Mouse (Mus musculus) intestine, embryonic 14.5 days (tissue): ENCODE measurements around the gene Atp1b2. TPM values are rescaled to one million over a fixed set of nuclear protein-coding genes. Genes with fewer than 3 reads are reported as not detected.
A peak's percentile ranks its signal among the peaks of the same experiment; 100 is the strongest.
"Not testable (repeated sequence)": the region's sequence is repeated elsewhere in the genome, so short reads cannot be mapped to it uniquely, and the experiment has no call there.

ENCODE experiments used
- ATAC-seq: fragments of 200-750 bp; cut with Nextera tagmentation; replicated peaks from 2 replicates; pipeline ENCODE4 v1.8.0; 2017; ENCODE audit warnings: low read depth, moderate number of reproducible peaks, moderate TSS enrichment, moderate library complexity; ENCODE audit not compliant: low FRiP score, low TSS enrichment
- DNase-seq: peaks from one replicate; pipeline ENCODE4 v3.0.0-alpha.2; 2018; ENCODE audit warnings: low spot score
- H3K27ac ChIP-seq: fragments of 300-500 bp; sonication (generic); 2 replicates; pipeline ENCODE4 v1.5.1; 2014; ENCODE audit warnings: low read depth, mild to moderate bottlenecking, control low read depth
- H3K27me3 ChIP-seq: fragments of 300-500 bp; sonication (generic); replicated peaks from 2 replicates; pipeline ENCODE4 v1.6.1; 2014; ENCODE audit warnings: low read length, control low read depth; ENCODE audit not compliant: control insufficient read depth, insufficient read depth
- H3K36me3 ChIP-seq: fragments of 300-500 bp; sonication (generic); 2 replicates; pipeline ENCODE4 v1.6.1; 2014; ENCODE audit warnings: low read length, control low read depth; ENCODE audit not compliant: control insufficient read depth, insufficient read depth
- H3K4me1 ChIP-seq: fragments of 300-500 bp; sonication (generic); replicated peaks from 2 replicates; pipeline ENCODE4 v1.6.1; 2014; ENCODE audit warnings: low read length, control low read depth, mixed read lengths; ENCODE audit not compliant: control insufficient read depth, insufficient read depth
- H3K4me2 ChIP-seq: fragments of 300-500 bp; sonication (generic); 2 replicates; pipeline ENCODE4 v1.6.1; 2014; ENCODE audit warnings: low read length
- H3K4me3 ChIP-seq: fragments of 300-500 bp; sonication (generic); 2 replicates; pipeline ENCODE4 v1.5.1; 2014; ENCODE audit warnings: low read depth, low read length, control low read depth, mixed read lengths
- H3K9ac ChIP-seq: fragments of 300-500 bp; sonication (generic); 2 replicates; pipeline ENCODE4 v1.6.1; 2014; ENCODE audit warnings: mild to moderate bottlenecking, low read length
- H3K9me3 ChIP-seq: fragments of 300-500 bp; sonication (generic); 2 replicates; pipeline ENCODE4 v1.6.1; 2016; ENCODE audit warnings: low read length, control low read depth; ENCODE audit not compliant: control insufficient read depth
- WGBS: fragments of 180-500 bp; shearing (Covaris S2); extraction: QIAGEN DNeasy Blood & Tissue Kit; methylation state at CpG from one replicate; pipeline ENCODE4 v1.1.7; 2014; 5-methylcytosine and 5-hydroxymethylcytosine counted together
- polyA plus RNA-seq: library from polyadenylated mRNA; unstranded; fragments of >200 nt; fragmentation: Nextera tagmentation; extraction: Ambion mirVana; gene quantifications from 2 replicates; pipeline ENCODE4 v1.2.1, GENCODE M21; 2014

The Atp1b2 gene
- polyA plus RNA-seq, 1 experiment from 2014 or later: 7.3 TPM

- not testable (repeated sequence) for ATAC-seq, DNase-seq, H3K27ac ChIP-seq, H3K4me3 ChIP-seq, H3K27me3 ChIP-seq, H3K36me3 ChIP-seq, H3K9me3 ChIP-seq, H3K4me1 ChIP-seq, H3K9ac ChIP-seq
- H3K4me2 ChIP-seq: peak overlapping the region; percentile 37; the same call in 1 of the 2 replicates
- 55% methylated on average over 11 of the region's 11 CpGs for WGBS
Observed at GRCm38 (mm10) chr11:69614257-69614588, 8.5 kb upstream of the Atp1b2 start.

- Histone ChIP-seq H3K36me3 (no peaks in the 10 kb centered on the region), H3K4me3 (no peak overlapping the region), H3K27ac (no peak overlapping the region), H3K9me3 (no peaks in the 10 kb centered on the region), H3K27me3 (no peaks in the 10 kb centered on the region), H3K9ac (0 out of 2 replicates have a peak overlapping the region, but pooled peaks have one; percentile 16), H3K4me2 (peak overlapping the region; percentile 37), H3K4me1 (peaks cover 7% of the 10 kb centered on the region; the same call in 1 of the 2 replicates)
- ATAC-seq: peak; percentile 47; the same call in 1 of the 2 replicates
- peak; percentile 97 for DNase-seq
- 13% methylated on average over 19 of the region's 19 CpGs for WGBS
Observed at GRCm38 (mm10) chr11:69613553-69614256, 8.0 kb upstream of the Atp1b2 start.

- H3K27ac ChIP-seq: no peak overlapping the region
- H3K27me3 ChIP-seq: no peaks in the 10 kb centered on the region
- no peak for ATAC-seq
- H3K4me1 ChIP-seq: peaks cover 10% of the 10 kb centered on the region; the same call in 1 of the 2 replicates
- no peak overlapping the region for H3K9ac ChIP-seq
- DNase-seq: no peak
- H3K9me3 ChIP-seq: no peaks in the 10 kb centered on the region
- H3K4me2 ChIP-seq: no peak overlapping the region
- 46% methylated on average over 4 of the region's 4 CpGs for WGBS
- no peaks in the 10 kb centered on the region for H3K36me3 ChIP-seq
- H3K4me3 ChIP-seq: no peak overlapping the region
Observed at GRCm38 (mm10) chr11:69610899-69611298, 5.2 kb upstream of the Atp1b2 start.

DNA sequence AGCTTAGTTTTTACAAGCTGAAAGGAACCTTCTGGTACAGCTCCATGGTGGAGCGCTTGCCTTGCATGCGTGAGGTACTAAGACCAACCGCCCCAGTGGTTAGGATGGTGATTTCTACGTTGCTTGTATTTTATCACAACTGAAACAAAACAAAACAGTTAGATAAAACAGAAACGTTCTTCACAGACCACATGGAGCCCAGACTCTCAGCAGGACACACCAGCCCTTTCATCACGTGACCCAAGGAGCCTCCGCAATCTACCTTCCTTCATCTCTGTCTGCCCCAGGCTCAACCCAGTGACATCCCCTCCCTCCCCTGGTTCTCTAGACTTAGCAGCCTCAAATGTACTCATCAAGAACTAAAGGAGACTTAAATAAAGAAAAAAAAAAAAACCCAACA, 3.7 kb upstream of the Atp1b2 start:
- ATAC-seq: no peak
- DNase-seq: no peak
- H3K27me3 ChIP-seq: 0 out of 2 replicates have a peak, but pooled peaks cover 7% of the 10 kb centered on the region
- peaks cover 17% of the 10 kb centered on the region; the same call in 1 of the 2 replicates for H3K4me1 ChIP-seq
- WGBS: 56% methylated on average over 7 of the region's 7 CpGs
- H3K9me3 ChIP-seq: no peaks in the 10 kb centered on the region
- H3K4me2 ChIP-seq: no peak overlapping the region
- no peak overlapping the region for H3K9ac ChIP-seq
- H3K27ac ChIP-seq: no peak overlapping the region
- no peaks in the 10 kb centered on the region for H3K36me3 ChIP-seq
- H3K4me3 ChIP-seq: no peak overlapping the region

- Histone ChIP-seq H3K4me2 (no peak overlapping the region), H3K27me3 (0 out of 2 replicates have a peak, but pooled peaks cover 11% of the 10 kb centered on the region), H3K36me3 (no peaks in the 10 kb centered on the region), H3K9ac (no peak overlapping the region), H3K4me1 (peaks cover 14% of the 10 kb centered on the region; the same call in 1 of the 2 replicates), H3K9me3 (no peaks in the 10 kb centered on the region), H3K4me3 (no peak overlapping the region), H3K27ac (no peak overlapping the region)
- WGBS: 85% methylated on average over 3 of the region's 3 CpGs
- no peak for ATAC-seq
- no peak for DNase-seq
Observed at GRCm38 (mm10) chr11:69608525-69608924, 2.8 kb upstream of the Atp1b2 start.

DNA sequence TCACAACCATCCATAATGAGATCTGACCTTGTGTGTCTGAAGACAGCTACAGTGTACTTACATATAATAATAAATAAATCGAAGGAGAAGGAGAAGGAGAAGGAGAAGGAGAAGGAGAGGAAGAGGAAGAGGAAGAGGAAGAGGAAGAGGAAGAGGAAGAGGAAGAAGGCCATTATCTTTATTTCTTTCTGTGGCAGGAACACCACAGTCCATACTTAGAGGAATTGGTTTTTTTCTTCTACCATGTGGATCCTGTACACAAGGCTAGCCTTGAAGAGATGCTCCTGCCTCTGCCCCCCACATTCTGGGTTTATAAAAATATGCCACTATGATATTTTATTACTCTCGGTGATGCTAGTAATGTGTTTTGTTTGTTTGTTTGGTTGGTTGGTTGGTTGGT, 1.1 kb upstream of the Atp1b2 start:
- Histone ChIP-seq H3K27ac (no peak overlapping the region), H3K4me1 (peaks cover 17% of the 10 kb centered on the region), H3K4me3 (no peak overlapping the region), H3K4me2 (no peak overlapping the region), H3K27me3 (0 out of 2 replicates have a peak, but pooled peaks cover 11% of the 10 kb centered on the region), H3K9ac (no peak overlapping the region), H3K36me3 (no peaks in the 10 kb centered on the region), H3K9me3 (no peaks in the 10 kb centered on the region)
- ATAC-seq: no peak
- DNase-seq: no peak
- WGBS: 94% methylated on average over 2 of the region's 2 CpGs

DNA sequence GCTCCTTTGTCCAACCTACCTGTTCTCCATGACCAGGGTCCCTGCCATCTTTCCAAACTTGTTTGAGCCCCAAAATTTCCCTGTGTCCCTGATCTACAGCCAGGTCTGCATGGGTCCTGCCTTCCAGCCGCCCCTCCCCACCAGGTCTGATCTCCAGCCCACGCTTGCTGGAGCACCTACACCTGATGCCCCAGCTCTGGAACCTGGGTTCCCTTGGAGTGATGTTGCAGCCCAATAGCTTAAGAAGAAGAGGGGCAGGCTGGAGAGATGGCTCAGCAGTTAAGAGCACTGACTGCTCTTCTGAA, 701 bp upstream of the Atp1b2 start:
- no peak overlapping the region for H3K27ac ChIP-seq
- peak overlapping the region; percentile 100 for H3K4me2 ChIP-seq
- H3K27me3 ChIP-seq: 0 out of 2 replicates have a peak, but pooled peaks cover 11% of the 10 kb centered on the region
- H3K36me3 ChIP-seq: no peaks in the 10 kb centered on the region
- H3K4me1 ChIP-seq: peaks cover 21% of the 10 kb centered on the region
- ATAC-seq (no peak), DNase-seq (peak; percentile 58)
- no peaks in the 10 kb centered on the region for H3K9me3 ChIP-seq
- H3K9ac ChIP-seq: no peak overlapping the region
- H3K4me3 ChIP-seq: 0 out of 2 replicates have a peak overlapping the region, but pooled peaks have one; percentile 59
- WGBS: 51% methylated on average over 2 of the region's 2 CpGs

GRCm38 (mm10) chr11:69604795-69605664, 712 bp downstream of the Atp1b2 start:
- Histone ChIP-seq H3K4me3 (peak overlapping the region; percentile 59), H3K36me3 (no peaks in the 10 kb centered on the region), H3K9ac (peak overlapping the region; percentile 53), H3K27me3 (0 out of 2 replicates have a peak, but pooled peaks cover 11% of the 10 kb centered on the region), H3K27ac (no peak overlapping the region), H3K4me2 (peak overlapping the region; percentile 100), H3K9me3 (no peaks in the 10 kb centered on the region), H3K4me1 (peaks cover 35% of the 10 kb centered on the region)
- under 1% methylated on average over 71 of the region's 73 CpGs for WGBS
- DNase-seq: peak; percentile 72
- ATAC-seq: peak; percentile 48
